Mouse (Mus musculus): ENCODE measurements around the gene Hand2. TPM values are rescaled to one million over a fixed set of nuclear protein-coding genes. Genes with fewer than 3 reads are reported as not detected.
A peak's percentile ranks its signal among the peaks of the same experiment; 100 is the strongest.

The Hand2 gene
- total and polyA plus RNA-seq, 3 experiments: not detected

DNA sequence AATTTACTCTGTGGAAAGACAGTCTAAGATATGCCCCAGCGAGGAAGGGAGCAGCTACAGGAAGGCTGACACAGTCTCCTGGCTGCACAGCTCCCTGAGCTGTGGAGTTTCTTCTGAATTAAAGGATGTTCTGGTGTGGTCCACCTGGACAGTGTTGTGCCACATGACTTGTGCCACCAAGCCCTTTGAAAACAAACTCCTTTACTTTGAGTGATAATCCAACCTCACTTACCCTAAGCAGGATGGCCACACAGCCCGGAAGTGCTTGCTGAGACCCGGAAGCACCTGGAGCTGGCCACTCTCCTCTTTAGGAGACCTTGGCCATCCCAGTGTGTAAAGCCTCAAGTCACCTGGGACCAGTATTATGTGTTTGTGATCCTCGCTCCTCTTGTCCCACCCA, 27.5 kb downstream of the Hand2 start:
- H3K9ac ChIP-seq (ENCODE audit: control insufficient read depth, low read depth, low read length, poor library complexity, severe bottlenecking): no peak overlapping the region
- no peak for TF ChIP-seq USF1 (IDR thresholded peaks at IDR 0.05; ENCODE audit: low read depth, low read length)
- TF ChIP-seq MAX (IDR thresholded peaks at IDR 0.05; ENCODE audit: low read length): no peak
- TF ChIP-seq CHD2 (IDR thresholded peaks at IDR 0.05; ENCODE audit: low read length): no peak
- TF ChIP-seq JUND (IDR thresholded peaks at IDR 0.05; ENCODE audit: low read depth, low read length): no peak
- TF ChIP-seq NELFE (IDR thresholded peaks at IDR 0.05; ENCODE audit: low read depth, low read length): no peak
- no peaks in the 10 kb centered on the region for H3K27me3 ChIP-seq (ENCODE audit: control insufficient read depth in 1 of 2, insufficient read depth in 2 of 2, low read length in 2 of 2)
- H3K36me3 ChIP-seq (ENCODE audit: control insufficient read depth in 1 of 2, insufficient read depth in 2 of 2, low read length in 2 of 2): no peaks in the 10 kb centered on the region
- H3K79me2 ChIP-seq (ENCODE audit: control insufficient read depth, insufficient read depth, low read length, poor library complexity): no peaks in the 10 kb centered on the region
- H3K4me3 ChIP-seq (ENCODE audit: control insufficient read depth in 1 of 2, insufficient read depth in 1 of 2, low read depth in 2 of 2, low read length in 2 of 2): no peak overlapping the region
- no peak overlapping the region for H3K27ac ChIP-seq (ENCODE audit: control insufficient read depth, low read depth, low read length)
- no peaks in the 10 kb centered on the region for H3K9me3 ChIP-seq (replicated peaks; ENCODE audit: insufficient read depth, low read length)
- H3K4me1 ChIP-seq (ENCODE audit: control insufficient read depth in 1 of 2, insufficient read depth in 2 of 2, low read length in 2 of 2): no peaks in the 10 kb centered on the region
- no peak for DNase-seq (ENCODE audit: low read depth, low spot score)

DNA sequence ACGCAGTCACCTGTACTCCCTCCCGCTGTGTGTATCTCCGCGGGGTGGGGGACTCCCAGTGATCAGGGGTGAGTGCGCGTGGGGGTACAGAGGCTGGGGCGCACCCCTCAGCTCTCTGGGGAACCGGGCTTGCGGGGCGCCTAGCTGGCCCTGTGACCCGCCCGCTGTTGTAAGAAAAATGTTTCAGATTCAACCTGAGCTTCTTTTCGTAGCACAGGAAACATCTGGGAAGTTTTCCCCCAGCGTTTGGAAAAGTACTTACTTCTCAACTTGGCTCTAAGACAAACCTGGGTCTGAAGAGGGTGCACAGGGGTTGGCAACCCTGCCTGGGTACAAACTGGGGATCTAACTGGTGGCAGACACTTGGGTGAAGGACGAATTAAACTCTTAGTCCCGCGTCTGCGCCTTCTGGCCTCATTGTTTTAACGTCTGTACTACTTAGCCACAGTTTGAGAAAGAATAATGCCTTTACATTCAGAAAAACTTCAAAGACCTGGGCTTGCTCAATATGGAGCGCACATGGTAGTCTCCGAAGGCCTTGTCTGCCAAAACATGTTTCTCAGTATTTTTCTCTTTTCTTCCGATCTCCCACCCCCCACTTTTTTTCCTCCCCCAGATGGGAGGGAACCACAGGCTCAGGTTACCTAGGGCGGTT, 28.2 kb downstream of the Hand2 start:
- Histone ChIP-seq H3K36me3 (ENCODE audit: control insufficient read depth in 1 of 2, insufficient read depth in 2 of 2, low read length in 2 of 2) (no peaks in the 10 kb centered on the region), H3K4me1 (ENCODE audit: control insufficient read depth in 1 of 2, insufficient read depth in 2 of 2, low read length in 2 of 2) (no peaks in the 10 kb centered on the region), H3K4me3 (ENCODE audit: control insufficient read depth in 1 of 2, insufficient read depth in 1 of 2, low read depth in 2 of 2, low read length in 2 of 2) (no peak overlapping the region), H3K9me3 (replicated peaks; ENCODE audit: insufficient read depth, low read length) (no peaks in the 10 kb centered on the region), H3K27ac (ENCODE audit: control insufficient read depth, low read depth, low read length) (no peak overlapping the region), H3K27me3 (ENCODE audit: control insufficient read depth in 1 of 2, insufficient read depth in 2 of 2, low read length in 2 of 2) (no peaks in the 10 kb centered on the region), H3K79me2 (ENCODE audit: control insufficient read depth, insufficient read depth, low read length, poor library complexity) (no peaks in the 10 kb centered on the region), H3K9ac (ENCODE audit: control insufficient read depth, low read depth, low read length, poor library complexity, severe bottlenecking) (no peak overlapping the region)
- TF ChIP-seq ETS1 (IDR thresholded peaks at IDR 0.05; ENCODE audit: low read depth, low read length) (no peak), CHD2 (IDR thresholded peaks at IDR 0.05; ENCODE audit: low read length) (no peak), CTCF (IDR thresholded peaks at IDR 0.05 in 2 of 3, conservative IDR thresholded peaks at IDR 0.05 in 1 of 3; ENCODE audit: control insufficient read depth in 1 of 3, insufficient read depth in 1 of 3, low read depth in 2 of 3, low read length in 3 of 3, poor library complexity in 1 of 3, severe bottlenecking in 1 of 3) (no peak), MYC (IDR thresholded peaks at IDR 0.05; ENCODE audit: low read depth, low read length) (no peak), E2F4 (IDR thresholded peaks at IDR 0.05; ENCODE audit: borderline replicate concordance, low read depth, low read length) (no peak), BHLHE40 (IDR thresholded peaks at IDR 0.05; ENCODE audit: borderline replicate concordance, low read depth, low read length) (no peak), TBP (IDR thresholded peaks at IDR 0.05; ENCODE audit: low read depth, low read length) (no peak), MYB (IDR thresholded peaks at IDR 0.05; ENCODE audit: low read depth, low read length) (no peak), MEF2A (IDR thresholded peaks at IDR 0.05; ENCODE audit: extremely low read depth, insufficient replicate concordance, low read depth, low read length, poor library complexity, severe bottlenecking) (no peak), SIN3A (IDR thresholded peaks at IDR 0.05; ENCODE audit: low read length) (no peak), MAX (IDR thresholded peaks at IDR 0.05; ENCODE audit: low read length) (no peak)
- DNase-seq (ENCODE audit: low read depth, low spot score): no peak

GRCm38 (mm10) chr8:57351861-57352260, 31.1 kb downstream of the Hand2 start:
- Histone ChIP-seq H3K9ac (ENCODE audit: control insufficient read depth, low read depth, low read length, poor library complexity, severe bottlenecking) (no peak overlapping the region), H3K9me3 (replicated peaks; ENCODE audit: insufficient read depth, low read length) (no peaks in the 10 kb centered on the region), H3K4me1 (ENCODE audit: control insufficient read depth in 1 of 2, insufficient read depth in 2 of 2, low read length in 2 of 2) (no peaks in the 10 kb centered on the region), H3K79me2 (ENCODE audit: control insufficient read depth, insufficient read depth, low read length, poor library complexity) (no peaks in the 10 kb centered on the region), H3K27me3 (ENCODE audit: control insufficient read depth in 1 of 2, insufficient read depth in 2 of 2, low read length in 2 of 2) (no peaks in the 10 kb centered on the region), H3K36me3 (ENCODE audit: control insufficient read depth in 1 of 2, insufficient read depth in 2 of 2, low read length in 2 of 2) (no peaks in the 10 kb centered on the region), H3K4me3 (ENCODE audit: control insufficient read depth in 1 of 2, insufficient read depth in 1 of 2, low read depth in 2 of 2, low read length in 2 of 2) (no peak overlapping the region), H3K27ac (ENCODE audit: control insufficient read depth, low read depth, low read length) (no peak overlapping the region)
- peak; percentile 6 for DNase-seq (ENCODE audit: low read depth, low spot score)
- TF ChIP-seq ZMIZ1 (IDR thresholded peaks at IDR 0.05; ENCODE audit: low read depth, low read length): no peak
- TF ChIP-seq TAL1 (IDR thresholded peaks at IDR 0.05; ENCODE audit: low read length): no peak
- no peak for TF ChIP-seq HCFC1 (IDR thresholded peaks at IDR 0.05; ENCODE audit: low read depth, low read length)
- no peak for TF ChIP-seq ZC3H11A (IDR thresholded peaks at IDR 0.05; ENCODE audit: low read depth, low read length)
- no peak for TF ChIP-seq ZKSCAN1 (IDR thresholded peaks at IDR 0.05; ENCODE audit: low read depth, low read length)
- no peak for TF ChIP-seq MYC (IDR thresholded peaks at IDR 0.05; ENCODE audit: low read depth, low read length)
- no peak for TF ChIP-seq MAZ (IDR thresholded peaks at IDR 0.05; ENCODE audit: low read depth, low read length)
- TF ChIP-seq MAFK (IDR thresholded peaks at IDR 0.05; ENCODE audit: borderline replicate concordance, low read depth, low read length): no peak
